Mouse (Mus musculus) liver, postnatal 0 days (tissue): ENCODE results near the gene F9.

Source experiments
- CTCF ChIP-seq: sonication (generic); IDR thresholded peaks from 2 replicates; pipeline ENCODE4 v1.5.1; 2016; ENCODE audit warnings: antibody characterized with exemption, low read depth
- EP300 ChIP-seq: IDR thresholded peaks from 2 replicates; pipeline ENCODE4 v1.6.1; 2016; ENCODE audit warnings: antibody characterized with exemption, low read depth, mild to moderate bottlenecking

DNA sequence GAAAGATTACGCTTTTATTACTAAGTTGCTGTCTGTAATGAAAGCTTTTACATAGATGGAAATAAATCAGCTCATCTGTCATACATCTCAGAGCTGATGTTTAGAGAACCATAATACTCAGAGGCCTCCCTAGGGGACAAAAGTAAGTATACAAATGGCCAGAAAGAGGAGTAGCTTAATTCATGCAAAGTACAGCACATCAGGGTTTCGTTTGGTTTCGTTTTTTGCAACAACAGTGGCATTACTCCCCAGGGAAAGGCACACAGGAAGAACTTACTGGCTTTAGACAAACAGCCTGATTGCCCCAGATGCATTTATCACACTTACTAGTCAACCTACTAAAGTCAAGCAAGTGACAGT is 800 bp downstream of the F9 start:
- TF ChIP-seq CTCF: no peak
- no peak for TF ChIP-seq EP300
